Mouse (Mus musculus) liver, embryonic 16.5 days (tissue): ENCODE data around the gene Gm11084. TPM values are rescaled to one million over a fixed set of nuclear protein-coding genes. Genes with fewer than 3 reads are reported as not detected.
"Not testable (repeated sequence)": the region's sequence is repeated elsewhere in the genome, so short reads cannot be mapped to it uniquely, and the experiment has no call there.

Experiments used
- ATAC-seq: fragments of 200-750 bp; cut with Nextera tagmentation; 2 replicates; pipeline ENCODE4 v1.8.0; 2017; ENCODE audit warnings: low read depth, mild to moderate bottlenecking, moderate number of reproducible peaks, moderate library complexity
- H3K27ac ChIP-seq: fragments of 300-500 bp; sonication (generic); 2 replicates; pipeline ENCODE4 v1.5.1; 2014; ENCODE audit warnings: mild to moderate bottlenecking, low read length
- H3K27me3 ChIP-seq: fragments of 300-500 bp; sonication (generic); 2 replicates; pipeline ENCODE4 v1.6.1; 2014; ENCODE audit warnings: low read depth, low read length, mixed read lengths; ENCODE audit not compliant: control insufficient read depth, insufficient read depth
- H3K36me3 ChIP-seq: fragments of 300-500 bp; sonication (generic); 2 replicates; pipeline ENCODE4 v1.6.1; 2014; ENCODE audit warnings: mild to moderate bottlenecking; ENCODE audit not compliant: control insufficient read depth, insufficient read depth
- H3K4me1 ChIP-seq: fragments of 300-500 bp; sonication (generic); 2 replicates; pipeline ENCODE4 v1.6.1; 2014; ENCODE audit warnings: low read depth, low read length, mixed read lengths; ENCODE audit not compliant: control insufficient read depth
- H3K4me2 ChIP-seq: fragments of 300-500 bp; sonication (generic); 2 replicates; pipeline ENCODE4 v1.6.1; 2014; ENCODE audit warnings: low read depth, low read length, mixed read lengths
- H3K4me3 ChIP-seq: fragments of 300-500 bp; sonication (generic); 2 replicates; pipeline ENCODE4 v1.5.1; 2014; ENCODE audit warnings: low read depth, mild to moderate bottlenecking, low read length
- H3K9ac ChIP-seq: fragments of 300-500 bp; sonication (generic); 2 replicates; pipeline ENCODE4 v1.6.1; 2014; ENCODE audit warnings: low read depth, low read length
- H3K9me3 ChIP-seq: fragments of 300-500 bp; sonication (generic); replicated peaks from 2 replicates; pipeline ENCODE4 v1.6.1; 2016; ENCODE audit warnings: low read length; ENCODE audit not compliant: control insufficient read depth
- WGBS: fragments of 180-500 bp; shearing (Covaris S2); extraction: QIAGEN DNeasy Blood & Tissue Kit; methylation state at CpG from one replicate; pipeline ENCODE4 v1.1.7; 2014; ENCODE audit not compliant: insufficient replicate concordance; 5-methylcytosine and 5-hydroxymethylcytosine counted together
- polyA plus RNA-seq: library from polyadenylated mRNA; unstranded; fragments of >200 nt; fragmentation: Nextera tagmentation; extraction: Ambion mirVana; gene quantifications from 2 replicates; pipeline ENCODE4 v1.2.1, GENCODE M21; 2015

Gm11084 gene
- polyA plus RNA-seq, 1 experiment from 2014 or later: not detected

- not testable (repeated sequence) for H3K27ac ChIP-seq, ATAC-seq, H3K9me3 ChIP-seq, H3K4me1 ChIP-seq, H3K4me2 ChIP-seq, H3K27me3 ChIP-seq, H3K9ac ChIP-seq, H3K36me3 ChIP-seq, H3K4me3 ChIP-seq
- 42% methylated on average over 9 of the region's 9 CpGs for WGBS
Measured at GRCm38 (mm10) chr2:73014063-73014462, 27.5 kb upstream of the Gm11084 start.

- H3K4me1 ChIP-seq: no peaks in the 10 kb centered on the region
- no peak overlapping the region for H3K9ac ChIP-seq
- no peak overlapping the region for H3K4me2 ChIP-seq
- H3K27ac ChIP-seq: no peak overlapping the region
- H3K4me3 ChIP-seq: no peak overlapping the region
- 0 out of 2 replicates have a peak, but pooled peaks cover 3% of the 10 kb centered on the region for H3K9me3 ChIP-seq
- no peaks in the 10 kb centered on the region for H3K27me3 ChIP-seq
- WGBS: 63% methylated on average over 18 of the region's 20 CpGs
- H3K36me3 ChIP-seq: no peaks in the 10 kb centered on the region
- ATAC-seq: 0 out of 2 replicates have a peak, but pooled peaks have one; percentile 30
Measured at GRCm38 (mm10) chr2:73012636-73013035, 26.1 kb upstream of the Gm11084 start.

- WGBS: 50% methylated on average over 9 of the region's 9 CpGs
Measured at GRCm38 (mm10) chr2:73007472-73007871, 21.0 kb upstream of the Gm11084 start.

GRCm38 (mm10) chr2:73005611-73006515 lies 19.3 kb upstream of the Gm11084 start:
- peaks cover 51% of the 10 kb centered on the region for H3K4me1 ChIP-seq

More at GRCm38 (mm10) chr2:73007472-73007871, 21.0 kb upstream of the Gm11084 start:
- no peak overlapping the region for H3K9ac ChIP-seq
- ATAC-seq: no peak
- no peak overlapping the region for H3K4me2 ChIP-seq
- H3K27ac ChIP-seq: no peak overlapping the region
- no peaks in the 10 kb centered on the region for H3K27me3 ChIP-seq
- peaks cover 36% of the 10 kb centered on the region for H3K4me1 ChIP-seq
- no peak overlapping the region for H3K4me3 ChIP-seq
- 0 out of 2 replicates have a peak, but pooled peaks cover 3% of the 10 kb centered on the region for H3K9me3 ChIP-seq
- H3K36me3 ChIP-seq: no peaks in the 10 kb centered on the region

GRCm38 (mm10) chr2:73003751-73004717 lies 17.5 kb upstream of the Gm11084 start:
- ATAC-seq: 0 out of 2 replicates have a peak, but pooled peaks have one; percentile 6
- 11% methylated on average over 24 of the region's 24 CpGs for WGBS
- Histone ChIP-seq H3K4me3 (peak overlapping the region; percentile 3), H3K9me3 (no peaks in the 10 kb centered on the region), H3K4me2 (peak overlapping the region; percentile 49), H3K9ac (peak overlapping the region; percentile 59), H3K27me3 (no peaks in the 10 kb centered on the region), H3K27ac (peak overlapping the region; percentile 65), H3K4me1 (peaks cover 56% of the 10 kb centered on the region), H3K36me3 (no peaks in the 10 kb centered on the region)

More at GRCm38 (mm10) chr2:73005611-73006515, 19.3 kb upstream of the Gm11084 start:
- Histone ChIP-seq H3K27me3 (no peaks in the 10 kb centered on the region), H3K4me2 (no peak overlapping the region), H3K9ac (no peak overlapping the region), H3K9me3 (no peaks in the 10 kb centered on the region), H3K4me3 (no peak overlapping the region), H3K27ac (peak overlapping the region; percentile 2), H3K36me3 (no peaks in the 10 kb centered on the region)
- no peak for ATAC-seq
- 28% methylated on average over 3 of the region's 3 CpGs for WGBS

GRCm38 (mm10) chr2:73003049-73003448 lies 16.5 kb upstream of the Gm11084 start:
- peaks cover 56% of the 10 kb centered on the region for H3K4me1 ChIP-seq
- no peaks in the 10 kb centered on the region for H3K9me3 ChIP-seq
- H3K27ac ChIP-seq: peak overlapping the region; percentile 88
- H3K36me3 ChIP-seq: no peaks in the 10 kb centered on the region
- 10% methylated on average over 11 of the region's 12 CpGs for WGBS
- H3K4me2 ChIP-seq: peak overlapping the region; percentile 49
- H3K4me3 ChIP-seq: 0 out of 2 replicates have a peak overlapping the region, but pooled peaks have one; percentile 27
- H3K9ac ChIP-seq: peak overlapping the region; percentile 57
- no peak for ATAC-seq
- H3K27me3 ChIP-seq: no peaks in the 10 kb centered on the region

- Histone ChIP-seq H3K9me3 (no peaks in the 10 kb centered on the region), H3K4me3 (no peak overlapping the region), H3K36me3 (no peaks in the 10 kb centered on the region), H3K4me2 (peak overlapping the region; percentile 49), H3K27ac (peak overlapping the region; percentile 95), H3K4me1 (peaks cover 60% of the 10 kb centered on the region), H3K27me3 (no peaks in the 10 kb centered on the region), H3K9ac (no peak overlapping the region)
- WGBS: 39% methylated on average over 6 of the region's 6 CpGs
- peak; percentile 68 for ATAC-seq
Measured at GRCm38 (mm10) chr2:73002451-73002850, 15.9 kb upstream of the Gm11084 start.

- ATAC-seq: peak; percentile 92
- H3K9me3 ChIP-seq: no peaks in the 10 kb centered on the region
- H3K4me2 ChIP-seq: peak overlapping the region; percentile 49
- no peaks in the 10 kb centered on the region for H3K36me3 ChIP-seq
- 0 out of 2 replicates have a peak overlapping the region, but pooled peaks have one; percentile 10 for H3K4me3 ChIP-seq
- H3K27ac ChIP-seq: peak overlapping the region; percentile 95
- peak overlapping the region; percentile 53 for H3K9ac ChIP-seq
- 30% methylated on average over 5 of the region's 5 CpGs for WGBS
- H3K4me1 ChIP-seq: peaks cover 62% of the 10 kb centered on the region
- no peaks in the 10 kb centered on the region for H3K27me3 ChIP-seq
Measured at GRCm38 (mm10) chr2:73001994-73002393, 15.5 kb upstream of the Gm11084 start.
